Mouse (Mus musculus): Measurements from ENCODE around the gene Elfn1. TPM values are rescaled to one million over a fixed set of nuclear protein-coding genes. Genes with fewer than 3 reads are reported as not detected.

The Elfn1 gene
- polyA plus RNA-seq, 1 experiment from 2014 or later: 0.12 TPM

- Histone ChIP-seq H3K9me3 (ENCODE audit: low read depth, low read length) (no peaks in the 10 kb centered on the region), H3K27ac (ENCODE audit: low read depth) (no peak overlapping the region), H3K27me3 (ENCODE audit: insufficient read depth, low read length) (peaks cover 49% of the 10 kb centered on the region), H3K4me2 (no peak overlapping the region), H3K36me3 (ENCODE audit: insufficient read depth) (no peaks in the 10 kb centered on the region), H3K4me1 (ENCODE audit: insufficient read depth) (0 out of 2 replicates have a peak, but pooled peaks cover 7% of the 10 kb centered on the region), H3K4me3 (ENCODE audit: low read depth, low read length) (no peak overlapping the region), H3K9ac (no peak overlapping the region)
- TF ChIP-seq CTCF (IDR thresholded peaks at IDR 0.05; ENCODE audit: low read depth): no peak
- no peak for DNase-seq
- no peak for ATAC-seq (ENCODE audit: insufficient read depth)
- 56% methylated on average over 5 of the region's 5 CpGs for WGBS
Measured at GRCm38 (mm10) chr5:139905121-139905520, 2.6 kb upstream of the Elfn1 start.

- Histone ChIP-seq H3K27ac (ENCODE audit: low read depth) (no peak overlapping the region), H3K36me3 (ENCODE audit: insufficient read depth) (no peaks in the 10 kb centered on the region), H3K4me2 (no peak overlapping the region), H3K27me3 (ENCODE audit: insufficient read depth, low read length) (peaks cover 63% of the 10 kb centered on the region), H3K4me1 (ENCODE audit: insufficient read depth) (0 out of 2 replicates have a peak, but pooled peaks cover 7% of the 10 kb centered on the region), H3K9me3 (ENCODE audit: low read depth, low read length) (no peaks in the 10 kb centered on the region), H3K9ac (no peak overlapping the region), H3K4me3 (ENCODE audit: low read depth, low read length) (no peak overlapping the region)
- WGBS: 36% methylated on average over 9 of the region's 9 CpGs
- TF ChIP-seq CTCF (IDR thresholded peaks at IDR 0.05; ENCODE audit: low read depth): no peak
- no peak for DNase-seq
- ATAC-seq (ENCODE audit: insufficient read depth): no peak
Measured at GRCm38 (mm10) chr5:139906507-139906906, 1.2 kb upstream of the Elfn1 start.

GRCm38 (mm10) chr5:139907241-139907640 is 502 bp upstream of the Elfn1 start:
- Histone ChIP-seq H3K4me2 (peak overlapping the region; percentile 99), H3K27me3 (ENCODE audit: insufficient read depth, low read length) (peaks cover 70% of the 10 kb centered on the region), H3K36me3 (ENCODE audit: insufficient read depth) (no peaks in the 10 kb centered on the region), H3K27ac (ENCODE audit: low read depth) (no peak overlapping the region), H3K4me3 (ENCODE audit: low read depth, low read length) (peak overlapping the region; percentile 61; the same call in 1 of the 2 replicates), H3K4me1 (ENCODE audit: insufficient read depth) (0 out of 2 replicates have a peak, but pooled peaks cover 7% of the 10 kb centered on the region), H3K9ac (no peak overlapping the region), H3K9me3 (ENCODE audit: low read depth, low read length) (no peaks in the 10 kb centered on the region)
- DNase-seq (peak; percentile 89), ATAC-seq (ENCODE audit: insufficient read depth) (peak; percentile 22; the same call in 1 of the 2 replicates)
- peak; percentile 61 for TF ChIP-seq CTCF (IDR thresholded peaks at IDR 0.05; ENCODE audit: low read depth)
- under 1% methylated on average over 19 of the region's 19 CpGs for WGBS

GRCm38 (mm10) chr5:139908243-139908810 is 584 bp downstream of the Elfn1 start:
- H3K4me1 ChIP-seq (ENCODE audit: insufficient read depth): 0 out of 2 replicates have a peak, but pooled peaks cover 7% of the 10 kb centered on the region
- H3K9me3 ChIP-seq (ENCODE audit: low read depth, low read length): no peaks in the 10 kb centered on the region
- ATAC-seq (ENCODE audit: insufficient read depth): peak; percentile 42; the same call in 1 of the 2 replicates

GRCm38 (mm10) chr5:139908811-139909627 is 1.3 kb downstream of the Elfn1 start:
- ATAC-seq (ENCODE audit: insufficient read depth): no peak; the same call in 1 of the 2 replicates
- H3K36me3 ChIP-seq (ENCODE audit: insufficient read depth): no peaks in the 10 kb centered on the region
- H3K9ac ChIP-seq: peak overlapping the region; percentile 56
- under 1% methylated on average over 50 of the region's 50 CpGs for WGBS
- H3K4me1 ChIP-seq (ENCODE audit: insufficient read depth): 0 out of 2 replicates have a peak, but pooled peaks cover 7% of the 10 kb centered on the region
- peaks cover 88% of the 10 kb centered on the region for H3K27me3 ChIP-seq (ENCODE audit: insufficient read depth, low read length)
- no peaks in the 10 kb centered on the region for H3K9me3 ChIP-seq (ENCODE audit: low read depth, low read length)
- peak; percentile 45 for DNase-seq
- H3K4me2 ChIP-seq: peak overlapping the region; percentile 99
- no peak overlapping the region for H3K27ac ChIP-seq (ENCODE audit: low read depth)
- H3K4me3 ChIP-seq (ENCODE audit: low read depth, low read length): peak overlapping the region; percentile 61
- TF ChIP-seq CTCF (IDR thresholded peaks at IDR 0.05; ENCODE audit: low read depth): no peak

More at GRCm38 (mm10) chr5:139908243-139908810, 584 bp downstream of the Elfn1 start:
- Histone ChIP-seq H3K9ac (peak overlapping the region; percentile 56), H3K27ac (ENCODE audit: low read depth) (no peak overlapping the region), H3K27me3 (ENCODE audit: insufficient read depth, low read length) (peaks cover 81% of the 10 kb centered on the region), H3K4me3 (ENCODE audit: low read depth, low read length) (peak overlapping the region; percentile 61), H3K36me3 (ENCODE audit: insufficient read depth) (no peaks in the 10 kb centered on the region), H3K4me2 (peak overlapping the region; percentile 99)
- under 1% methylated on average over 69 of the region's 78 CpGs for WGBS
- TF ChIP-seq CTCF (IDR thresholded peaks at IDR 0.05; ENCODE audit: low read depth): no peak
- DNase-seq: peak; percentile 46

GRCm38 (mm10) chr5:139909710-139910550 is 2.2 kb downstream of the Elfn1 start:
- 1% methylated on average over 29 of the region's 29 CpGs for WGBS
- Histone ChIP-seq H3K4me2 (peak overlapping the region; percentile 99), H3K27ac (ENCODE audit: low read depth) (no peak overlapping the region), H3K27me3 (ENCODE audit: insufficient read depth, low read length) (peaks cover 93% of the 10 kb centered on the region), H3K9me3 (ENCODE audit: low read depth, low read length) (no peaks in the 10 kb centered on the region), H3K36me3 (ENCODE audit: insufficient read depth) (no peaks in the 10 kb centered on the region), H3K4me1 (ENCODE audit: insufficient read depth) (0 out of 2 replicates have a peak, but pooled peaks cover 7% of the 10 kb centered on the region), H3K9ac (no peak overlapping the region), H3K4me3 (ENCODE audit: low read depth, low read length) (peak overlapping the region; percentile 61)
- TF ChIP-seq CTCF (IDR thresholded peaks at IDR 0.05; ENCODE audit: low read depth): no peak
- no peak for DNase-seq
- ATAC-seq (ENCODE audit: insufficient read depth): no peak
